Mouse (Mus musculus) heart, adult 8-10 months (tissue): ENCODE results near the gene Lnpk. TPM values are rescaled to one million over a fixed set of nuclear protein-coding genes. Genes with fewer than 3 reads are reported as not detected.

Experiments used
- DNase-seq: peaks from one replicate; pipeline ENCODE4 v3.0.0; 2022; ENCODE audit warnings: low spot score
- total RNA-seq, 4 experiments: library from RNA; stranded (reverse); gene quantifications; 2 replicates each; pipeline ENCODE4 v1.2.4; 2022

Lnpk gene
- 10 to 100 TPM; 18.7 to 23.7 (median 22.6) TPM for total RNA-seq

DNA sequence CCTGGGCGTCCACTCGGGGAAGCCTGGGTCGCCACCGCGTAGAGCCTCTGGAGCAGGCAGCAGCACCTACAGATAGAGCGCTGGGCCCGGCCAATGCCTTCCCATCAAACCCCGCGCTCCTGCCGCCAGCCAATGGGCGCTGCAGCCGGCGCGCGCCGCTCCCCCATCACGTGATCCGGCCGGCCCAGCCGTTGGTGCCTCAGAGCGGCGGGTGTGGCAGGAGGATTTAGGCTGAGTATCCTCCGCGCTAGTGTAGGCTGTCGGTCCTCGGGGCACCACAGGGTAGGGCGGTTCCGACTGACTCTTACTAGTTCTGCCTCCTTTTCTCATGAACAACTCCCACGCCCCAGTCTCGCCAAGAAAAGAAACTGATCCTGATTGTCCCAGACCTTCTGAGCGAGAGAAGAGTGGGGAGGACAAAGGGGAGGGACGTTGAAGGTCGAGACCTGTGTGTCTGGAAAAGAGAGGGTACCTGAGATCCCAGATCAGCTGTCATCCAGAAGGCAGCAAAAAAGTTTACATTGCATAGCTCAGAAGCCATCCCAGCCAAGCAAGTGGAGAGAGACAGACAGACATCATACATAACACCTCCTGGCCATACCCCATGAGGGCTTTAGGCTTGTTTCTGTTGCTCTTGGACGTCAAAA, at the start of gene Lnpk:
Lnpk (minus strand) TSS at position 593 of the 647 bp plus-strand sequence.
- peak; percentile 91 for DNase-seq

- no peak for DNase-seq
Observed at GRCm38 (mm10) chr2:74620368-74620767, 41.1 kb upstream of the Lnpk start.

DNA sequence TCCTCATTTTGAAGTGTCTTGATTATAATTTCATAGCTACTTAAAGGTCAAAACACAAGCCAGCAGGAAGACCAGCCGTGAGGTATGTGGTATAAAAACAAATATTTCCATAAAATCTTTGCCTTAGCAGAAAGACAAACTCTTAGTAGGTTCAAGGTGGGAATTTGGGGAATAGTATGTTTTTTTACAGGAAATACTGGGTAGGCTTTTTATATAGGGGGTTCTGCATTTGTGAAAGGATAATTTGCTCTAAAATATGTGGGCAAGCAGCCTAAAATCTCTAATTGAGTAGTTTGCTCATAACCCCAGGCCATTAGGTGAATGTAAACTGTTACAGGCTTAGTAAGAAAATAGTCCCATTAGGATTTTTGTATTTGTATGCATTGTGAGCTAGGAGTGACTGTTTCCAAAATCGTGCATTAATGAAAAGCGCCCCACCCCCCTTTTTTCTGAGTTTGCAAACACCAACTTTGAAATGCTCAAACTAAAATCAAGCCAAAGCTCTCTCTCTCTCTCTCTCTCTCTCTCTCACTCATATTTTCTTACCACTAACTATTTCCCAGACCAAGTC, 40.5 kb upstream of the Lnpk start:
- DNase-seq, result no peak

GRCm38 (mm10) chr2:74617706-74618105, 38.5 kb upstream of the Lnpk start:
- no peak for DNase-seq

DNA sequence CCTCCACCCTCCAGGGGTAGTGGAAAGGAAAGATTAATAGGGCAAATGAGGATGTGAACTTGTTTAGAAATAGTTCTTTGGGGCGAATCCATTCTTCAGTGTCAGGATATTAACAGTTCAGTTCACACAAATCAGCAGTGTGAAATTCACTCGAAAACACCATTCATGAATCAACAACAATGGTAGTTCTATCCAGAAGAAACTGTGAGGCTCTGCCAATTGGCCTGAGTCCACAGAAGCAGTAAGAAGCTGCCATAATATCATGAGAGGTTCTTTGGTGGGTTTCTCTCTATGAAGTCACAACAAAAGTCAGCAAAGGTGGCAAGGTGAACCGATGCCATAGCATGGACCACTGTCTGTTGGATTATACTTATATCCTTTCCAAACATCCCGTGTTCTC, 32.2 kb upstream of the Lnpk start:
- DNase-seq, result no peak

DNA sequence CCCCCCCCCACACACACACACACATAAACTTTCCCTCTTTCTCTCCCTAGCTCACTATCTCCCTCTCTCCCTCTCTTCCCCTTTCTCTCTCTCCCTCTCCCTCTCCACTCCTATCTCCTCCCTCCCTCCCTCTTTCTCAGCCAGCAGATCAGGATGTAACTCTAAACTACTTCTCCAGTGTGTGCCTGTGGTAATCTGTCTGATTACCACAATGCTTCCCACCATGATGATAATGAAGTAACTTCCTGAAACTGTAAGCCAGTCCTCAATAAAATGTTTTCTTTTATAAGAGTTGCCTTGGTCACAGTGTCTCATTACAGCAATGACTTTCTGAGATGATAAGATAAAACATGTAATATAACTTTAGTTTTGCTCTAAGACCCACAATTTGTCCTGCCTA, 30.1 kb upstream of the Lnpk start:
- DNase-seq, result no peak

DNA sequence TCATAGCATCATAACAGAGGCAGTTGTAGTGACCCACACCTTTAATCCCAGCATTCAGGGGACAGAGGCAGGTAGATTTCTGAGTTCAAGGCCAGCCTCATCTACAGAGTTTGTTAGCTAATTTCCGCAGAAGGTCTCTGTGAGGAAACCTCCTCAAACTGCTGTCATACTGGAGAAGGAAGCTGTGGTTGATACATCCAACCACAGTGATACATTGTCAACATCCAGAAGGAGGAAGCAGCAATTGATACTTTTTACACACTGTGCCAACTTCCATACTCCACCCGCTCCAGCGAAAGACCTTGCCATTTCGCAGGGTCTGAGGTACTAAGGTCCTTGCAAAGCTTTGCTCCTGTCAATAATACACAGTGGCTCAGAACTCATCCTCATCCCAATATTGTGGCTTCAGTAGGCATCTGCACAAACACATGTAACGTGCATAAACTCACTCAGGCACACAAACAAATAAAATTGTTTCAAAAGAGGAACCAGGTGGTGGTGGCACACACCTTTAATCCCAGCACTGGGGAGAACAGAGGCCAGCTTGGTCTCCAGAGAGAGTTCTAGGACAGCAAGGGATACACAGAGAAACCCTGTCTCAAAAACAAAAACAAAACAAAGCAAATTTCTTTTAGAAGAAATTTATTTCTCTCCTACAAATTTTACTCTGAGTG, 27.0 kb upstream of the Lnpk start:
- peak; percentile 0 for DNase-seq

- no peak for DNase-seq
Observed at GRCm38 (mm10) chr2:74604011-74604410, 24.8 kb upstream of the Lnpk start.

GRCm38 (mm10) chr2:74602483-74602882, 23.2 kb upstream of the Lnpk start:
- no peak for DNase-seq

GRCm38 (mm10) chr2:74597169-74597568, 17.9 kb upstream of the Lnpk start:
- no peak for DNase-seq

- DNase-seq, result no peak
Observed at GRCm38 (mm10) chr2:74596094-74596493, 16.9 kb upstream of the Lnpk start.

DNA sequence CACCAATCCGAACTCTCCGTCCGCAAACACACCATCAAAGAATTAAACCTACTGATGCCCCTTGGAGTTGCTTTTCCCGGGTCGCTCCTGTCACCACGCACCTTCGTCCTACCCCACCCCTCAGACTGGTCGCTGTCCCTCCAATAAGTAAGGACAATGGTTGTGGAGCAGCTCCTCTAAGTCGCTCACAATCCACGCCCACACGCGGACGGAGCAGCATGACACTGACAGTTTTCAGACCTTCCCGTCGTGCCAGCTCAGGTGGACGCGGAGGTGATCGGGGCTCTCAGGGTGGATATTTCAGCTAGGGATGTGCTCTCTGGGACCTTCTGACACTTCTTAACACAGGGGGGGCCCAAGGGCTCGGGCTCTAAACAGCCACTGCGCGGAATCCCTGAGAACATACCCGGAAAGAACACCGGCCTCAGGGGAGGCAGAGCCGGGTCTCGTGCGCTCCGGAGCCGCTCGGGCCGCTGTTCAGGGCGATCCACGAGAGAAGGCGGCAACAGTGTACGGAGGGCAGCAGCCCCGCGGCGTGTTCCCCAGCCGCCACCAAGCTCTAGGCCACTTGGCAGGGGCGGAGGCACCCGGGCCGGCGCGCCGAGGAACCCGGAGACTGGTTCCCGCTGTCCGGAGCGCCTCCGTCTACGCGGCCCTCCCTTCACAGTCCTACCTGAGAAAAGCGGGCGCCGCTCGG, 941 bp downstream of the Lnpk start:
- peak; percentile 15 for DNase-seq

DNA sequence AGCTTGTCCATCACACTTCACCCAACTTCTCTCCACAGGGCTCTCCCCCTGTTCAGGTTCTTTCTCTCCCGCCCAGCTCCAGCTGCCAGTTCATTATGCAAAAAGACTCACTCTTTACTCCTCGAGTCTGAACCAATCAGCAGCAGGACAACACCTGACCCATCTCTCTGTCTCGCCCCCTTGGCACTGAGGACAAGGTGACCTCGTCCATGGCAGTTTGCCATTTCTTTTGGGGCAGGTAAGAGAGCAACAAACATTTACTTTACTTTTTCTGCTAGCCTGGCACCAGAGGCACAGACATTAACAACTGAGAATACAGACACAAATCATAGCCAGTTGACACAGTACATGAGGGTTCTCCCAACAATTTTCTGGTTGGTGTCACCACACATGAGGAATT, 8.8 kb downstream of the Lnpk start:
- DNase-seq, result no peak

GRCm38 (mm10) chr2:74559822-74560221, 19.4 kb downstream of the Lnpk start:
- no peak for DNase-seq

DNA sequence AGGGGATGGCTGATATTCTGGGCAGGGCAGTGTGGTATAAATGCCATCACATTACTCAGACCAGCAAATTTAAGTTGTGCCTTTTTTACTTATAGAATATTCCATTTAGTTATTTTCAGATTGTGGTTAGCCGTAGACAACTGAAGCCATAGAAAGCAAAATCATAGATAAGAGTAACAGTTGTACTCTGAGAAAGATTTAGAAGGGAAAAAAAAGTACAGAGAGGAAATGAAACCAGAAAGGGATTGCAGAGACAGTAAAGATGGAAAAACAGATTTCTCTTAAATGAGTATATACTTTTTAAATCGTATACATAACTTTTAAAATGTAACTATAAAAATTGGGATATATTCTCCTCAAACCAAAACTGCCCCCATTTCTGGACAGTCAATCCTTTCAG, 20.1 kb downstream of the Lnpk start:
- DNase-seq, result no peak

- DNase-seq, result no peak
Observed at GRCm38 (mm10) chr2:74557451-74557850, 21.8 kb downstream of the Lnpk start.

- DNase-seq, result no peak
Observed at GRCm38 (mm10) chr2:74551929-74552328, 27.3 kb downstream of the Lnpk start.

DNA sequence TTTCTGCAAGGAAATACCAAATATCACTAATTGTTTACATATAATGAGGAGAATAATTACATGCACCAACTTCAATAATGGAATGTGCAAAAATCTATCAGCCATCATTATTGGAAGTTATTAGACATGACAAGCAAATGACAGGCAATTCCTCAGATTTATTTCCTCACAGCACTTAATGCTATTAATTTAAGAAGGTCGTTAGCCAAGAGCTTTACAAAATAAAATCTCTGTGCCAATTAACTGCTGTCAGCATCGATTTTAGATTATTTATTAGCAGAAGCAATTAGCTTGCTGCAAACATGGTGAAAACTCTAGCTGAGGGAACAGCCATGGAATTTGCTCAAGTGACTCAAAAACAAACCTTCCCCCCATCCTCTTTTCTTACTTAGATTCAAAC, 30.9 kb downstream of the Lnpk start:
- DNase-seq, result no peak

DNA sequence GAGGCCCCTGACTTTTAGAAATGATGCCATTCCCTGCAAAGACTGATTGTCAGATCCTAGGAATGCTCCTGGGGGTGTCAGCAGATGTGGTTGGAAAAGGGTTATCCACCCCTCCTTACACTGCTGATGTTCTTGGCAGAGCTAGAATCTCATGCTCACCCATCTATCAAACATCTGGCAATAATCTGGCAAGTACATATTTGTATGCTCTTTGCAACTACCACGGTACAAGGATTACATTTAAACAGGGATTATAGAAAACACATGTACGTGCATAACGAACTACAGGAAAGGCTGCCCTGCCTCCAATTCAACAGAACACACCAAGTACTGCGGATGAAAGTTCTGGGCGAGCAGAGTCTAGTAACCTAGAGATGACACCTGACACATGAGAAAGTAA, 70.9 kb downstream of the Lnpk start:
- DNase-seq, result no peak

GRCm38 (mm10) chr2:74506439-74506838, 72.8 kb downstream of the Lnpk start:
- DNase-seq, result no peak

- no peak for DNase-seq
Observed at GRCm38 (mm10) chr2:74500307-74500706, 78.9 kb downstream of the Lnpk start.

- no peak for DNase-seq
Observed at GRCm38 (mm10) chr2:74497851-74498250, 81.4 kb downstream of the Lnpk start.

DNA sequence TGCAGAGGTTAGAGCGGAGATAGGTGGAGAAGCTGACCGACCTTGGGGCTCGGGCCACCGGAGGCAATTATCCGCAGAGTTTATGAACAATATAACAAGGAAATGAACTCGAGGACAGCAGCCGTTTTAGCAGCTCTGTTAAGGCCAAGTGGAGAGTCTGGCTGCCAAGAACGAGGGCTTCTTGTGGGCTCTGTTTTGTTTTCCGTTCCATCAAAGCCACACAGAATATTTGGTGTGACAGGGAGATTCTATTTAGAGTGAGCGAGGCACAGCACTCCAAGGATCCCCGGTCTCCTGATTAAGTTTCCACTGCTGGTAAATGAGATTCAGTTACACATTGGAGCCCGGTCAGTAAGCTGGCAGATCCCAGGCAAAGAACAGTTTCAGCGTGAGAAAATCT, 87.8 kb downstream of the Lnpk start:
- DNase-seq, result no peak
